Mouse (Mus musculus) CD4-positive, CD25-positive, alpha-beta regulatory T cell (primary cell): ENCODE measurements around the gene Egfl6. TPM values are rescaled to one million over a fixed set of nuclear protein-coding genes. Genes with fewer than 3 reads are reported as not detected.

Experiments used
- polyA plus RNA-seq: library from polyadenylated mRNA; unstranded; fragments of 100-300 nt; shearing (Covaris generic); gene quantifications from one replicate; pipeline ENCODE4 v1.2.1, GENCODE M21; 2017

The Egfl6 gene
- not detected for polyA plus RNA-seq

GRCm38 (mm10) chrX:166584947-166585824 is at the start of gene Egfl6:
Gene Egfl6 (minus strand): TSS chrX:166585720.

GRCm38 (mm10) chrX:166518345-166518744 is 67.2 kb downstream of the Egfl6 start, which contains the start of gene Tceanc:
Gene Tceanc (minus strand): TSS chrX:166518567.

GRCm38 (mm10) chrX:166479365-166479983 is 106.0 kb downstream of the Egfl6 start, which contains the start of gene Rab9:
Gene Rab9 (minus strand): TSS chrX:166479867.

Other genes with a start within 250 kb of the Egfl6 start
- 25.3 TPM for gene Trappc2, start 145.1 kb downstream of the Egfl6 start, polyA plus RNA-seq
- gene Ofd1, start 145.0 kb downstream of the Egfl6 start, polyA plus RNA-seq: 12.2 TPM
- 28.6 TPM for gene Rab9, start 105.9 kb downstream of the Egfl6 start, polyA plus RNA-seq
- gene Tceanc, start 67.2 kb downstream of the Egfl6 start, polyA plus RNA-seq: 7.9 TPM